16 mouse cellular contexts compared by ENCODE assay signal in genomic region chr11:79096673-79097072, GRCm38 (mm10). TPM values are rescaled to one million over a fixed set of nuclear protein-coding genes. Genes with fewer than 3 reads are reported as not detected.
A peak's percentile ranks its signal among the peaks of the same experiment; 100 is the strongest.
DNase-seq lines count a peak whose midpoint lies in the region; ATAC-seq lines count a peak whose summit lies in the region.
"Had no signal": no experiment of that assay in that cellular context is flagged by ENCODE, and none has a peak within 500 bp of the region (broad histone marks: within the 10 kb centered on the region; RNA-seq: fewer than 3 reads in every experiment).

No protein-coding gene starts in this region.

- no peak overlapping the region for H3K9ac ChIP-seq in forebrain, embryonic 11.5 days (ENCODE audit: low read length)
- H3K9ac ChIP-seq in hindbrain, embryonic 12.5 days, result no peak overlapping the region
- no peak overlapping the region for H3K9ac ChIP-seq in hindbrain, embryonic 16.5 days (ENCODE audit: low read depth, low read length)
- H3K9ac ChIP-seq in midbrain, embryonic 11.5 days (ENCODE audit: low read length), result no peak overlapping the region
- H3K9ac ChIP-seq: liver, embryonic 12.5 days had no signal

- no peaks in the 10 kb centered on the region for H3K27me3 ChIP-seq in forebrain, embryonic 10.5 days (ENCODE audit: poor library complexity, severe bottlenecking)
- no peaks in the 10 kb centered on the region for H3K27me3 ChIP-seq in forebrain, embryonic 11.5 days (ENCODE audit: control insufficient read depth, insufficient read depth, low read length)
- no peaks in the 10 kb centered on the region for H3K27me3 ChIP-seq in hindbrain, embryonic 12.5 days
- no peaks in the 10 kb centered on the region for H3K27me3 ChIP-seq in hindbrain, embryonic 16.5 days (replicated peaks; ENCODE audit: control insufficient read depth, insufficient read depth, low read length)
- H3K27me3 ChIP-seq in midbrain, embryonic 10.5 days (ENCODE audit: low read depth, poor library complexity, severe bottlenecking), result no peaks in the 10 kb centered on the region
- H3K27me3 ChIP-seq in midbrain, embryonic 11.5 days (ENCODE audit: control insufficient read depth, insufficient read depth, low read length), result no peaks in the 10 kb centered on the region
- H3K27me3 ChIP-seq: CH12.LX; liver, embryonic 12.5 days; megakaryocyte, embryonic 14.5 days had no signal

- H3K9me3 ChIP-seq in forebrain, embryonic 10.5 days, result no peaks in the 10 kb centered on the region
- no peaks in the 10 kb centered on the region for H3K9me3 ChIP-seq in forebrain, embryonic 11.5 days (ENCODE audit: control insufficient read depth, low read length)
- H3K9me3 ChIP-seq in hindbrain, embryonic 12.5 days (replicated peaks), result no peaks in the 10 kb centered on the region
- H3K9me3 ChIP-seq in hindbrain, embryonic 16.5 days (ENCODE audit: control insufficient read depth, low read length), result no peaks in the 10 kb centered on the region
- H3K9me3 ChIP-seq in midbrain, embryonic 10.5 days (replicated peaks), result no peaks in the 10 kb centered on the region
- H3K9me3 ChIP-seq in midbrain, embryonic 11.5 days (ENCODE audit: control insufficient read depth, low read length), result no peaks in the 10 kb centered on the region
- H3K9me3 ChIP-seq: limb, embryonic 10.5 days; liver, embryonic 12.5 days; megakaryocyte, embryonic 14.5 days had no signal

- H3K36me3 ChIP-seq in forebrain, embryonic 10.5 days (replicated peaks), result no peaks in the 10 kb centered on the region
- H3K36me3 ChIP-seq in forebrain, embryonic 11.5 days (ENCODE audit: control insufficient read depth, insufficient read depth, low read length), result no peaks in the 10 kb centered on the region
- no peaks in the 10 kb centered on the region for H3K36me3 ChIP-seq in hindbrain, embryonic 12.5 days
- H3K36me3 ChIP-seq in hindbrain, embryonic 16.5 days (ENCODE audit: control insufficient read depth, insufficient read depth, low read length), result no peaks in the 10 kb centered on the region
- H3K36me3 ChIP-seq in midbrain, embryonic 10.5 days, result no peaks in the 10 kb centered on the region
- no peaks in the 10 kb centered on the region for H3K36me3 ChIP-seq in midbrain, embryonic 11.5 days (ENCODE audit: control insufficient read depth, insufficient read depth, low read length)
- H3K36me3 ChIP-seq: limb, embryonic 10.5 days had no signal

- H3K4me1 ChIP-seq in forebrain, embryonic 10.5 days, result peaks cover 90% of the 10 kb centered on the region
- peaks cover 14% of the 10 kb centered on the region for H3K4me1 ChIP-seq in forebrain, embryonic 11.5 days (replicated peaks; ENCODE audit: control insufficient read depth, insufficient read depth, low read length)
- H3K4me1 ChIP-seq in hindbrain, embryonic 12.5 days, result peaks cover 51% of the 10 kb centered on the region
- H3K4me1 ChIP-seq in hindbrain, embryonic 16.5 days (ENCODE audit: control insufficient read depth, insufficient read depth, low read depth, low read length), result peaks cover 23% of the 10 kb centered on the region
- H3K4me1 ChIP-seq in midbrain, embryonic 10.5 days, result peaks cover 68% of the 10 kb centered on the region
- peaks cover 18% of the 10 kb centered on the region for H3K4me1 ChIP-seq in midbrain, embryonic 11.5 days (ENCODE audit: control insufficient read depth, insufficient read depth, low read length)

- H3K27ac ChIP-seq in forebrain, embryonic 10.5 days, result peak overlapping the region; percentile 90
- no peak overlapping the region for H3K27ac ChIP-seq in forebrain, embryonic 11.5 days (ENCODE audit: low read depth, low read length)
- 0 out of 2 replicates have a peak overlapping the region, but pooled peaks have one; percentile 85 for H3K27ac ChIP-seq in hindbrain, embryonic 12.5 days
- H3K27ac ChIP-seq in hindbrain, embryonic 16.5 days (ENCODE audit: low read depth, low read length), result no peak overlapping the region
- H3K27ac ChIP-seq in midbrain, embryonic 10.5 days (replicated peaks), result peak overlapping the region; percentile 88
- H3K27ac ChIP-seq in midbrain, embryonic 11.5 days (ENCODE audit: low read depth, low read length), result no peak overlapping the region
- H3K27ac ChIP-seq: liver, embryonic 12.5 days had no signal

- no peak for ATAC-seq in forebrain, embryonic 11.5 days (replicated peaks; ENCODE audit: low FRiP score)
- ATAC-seq in hindbrain, embryonic 12.5 days (ENCODE audit: low FRiP score), result no peak
- no peak for ATAC-seq in hindbrain, embryonic 16.5 days
- no peak for ATAC-seq in midbrain, embryonic 11.5 days (ENCODE audit: low FRiP score)
- ATAC-seq in inflammation-experienced regulatory T-cells, adult 6 months, result no peak
- ATAC-seq: liver, embryonic 12.5 days had no signal

- 79% methylated on average over 5 of the region's 5 CpGs for WGBS in forebrain, embryonic 10.5 days
- 85% methylated on average over 5 of the region's 5 CpGs for WGBS in forebrain, embryonic 11.5 days
- 80% methylated on average over 5 of the region's 5 CpGs for WGBS in hindbrain, embryonic 12.5 days
- 80% methylated on average over 5 of the region's 5 CpGs for WGBS in hindbrain, embryonic 16.5 days
- WGBS in midbrain, embryonic 10.5 days, result 90% methylated on average over 5 of the region's 5 CpGs
- 84% methylated on average over 5 of the region's 5 CpGs for WGBS in midbrain, embryonic 11.5 days

- no peak for DNase-seq in forebrain, embryonic 10.5 days (ENCODE audit: extremely low spot score, low spot score)
- DNase-seq in forebrain, embryonic 11.5 days (ENCODE audit: low spot score), result no peak
- DNase-seq in midbrain, embryonic 10.5 days (ENCODE audit: low spot score), result no peak
- DNase-seq in midbrain, embryonic 11.5 days (ENCODE audit: low spot score, missing footprints), result no peak
- no peak for DNase-seq in frontal cortex, postnatal 10 days (ENCODE audit: low spot score in 2 of 2)
- DNase-seq: cerebellum, postnatal 25 days; kidney, adult 18-20 months; kidney, postnatal 25 days; right cerebral cortex, postnatal 4 days had no signal

- no peak overlapping the region for H3K4me2 ChIP-seq in forebrain, embryonic 11.5 days (ENCODE audit: low read depth, low read length, severe bottlenecking)
- no peak overlapping the region for H3K4me2 ChIP-seq in hindbrain, embryonic 12.5 days (replicated peaks)
- H3K4me2 ChIP-seq in hindbrain, embryonic 16.5 days (ENCODE audit: low read length), result no peak overlapping the region
- no peak overlapping the region for H3K4me2 ChIP-seq in midbrain, embryonic 11.5 days
- H3K4me2 ChIP-seq: liver, embryonic 12.5 days had no signal

- no peak overlapping the region for H3K4me3 ChIP-seq in forebrain, embryonic 10.5 days
- H3K4me3 ChIP-seq in forebrain, embryonic 11.5 days (ENCODE audit: low read depth, low read length), result no peak overlapping the region
- no peak overlapping the region for H3K4me3 ChIP-seq in hindbrain, embryonic 12.5 days
- H3K4me3 ChIP-seq in hindbrain, embryonic 16.5 days (ENCODE audit: low read length), result no peak overlapping the region
- no peak overlapping the region for H3K4me3 ChIP-seq in midbrain, embryonic 10.5 days
- no peak overlapping the region for H3K4me3 ChIP-seq in midbrain, embryonic 11.5 days (ENCODE audit: low read depth, low read length)
- H3K4me3 ChIP-seq: limb, embryonic 10.5 days; liver, embryonic 12.5 days; megakaryocyte, embryonic 14.5 days had no signal

RNA-seq across cellular contexts. Expression of gene Ksr1, which starts 49.5 kb away (rescaled TPM):
- polyA plus RNA-seq in forebrain, embryonic 10.5 days (2016; fragmentation: Nextera tagmentation; extraction: Ambion mirVana), result 1.9 and 2.8 TPM in 2 replicates
- 5.2 and 7.2 TPM in 2 replicates for polyA plus RNA-seq in forebrain, embryonic 11.5 days (2014; fragmentation: Nextera tagmentation; extraction: Ambion mirVana)
- polyA plus RNA-seq in hindbrain, embryonic 12.5 days (2016; fragmentation: Nextera tagmentation; extraction: Ambion mirVana), result 3.4 and 3.5 TPM in 2 replicates
- polyA plus RNA-seq in hindbrain, embryonic 16.5 days (2015; fragmentation: Nextera tagmentation; extraction: Ambion mirVana), result 4.4 and 6.1 TPM in 2 replicates
- polyA plus RNA-seq in midbrain, embryonic 10.5 days (2016; fragmentation: Nextera tagmentation; extraction: Ambion mirVana), result 1.7 and 2.5 TPM in 2 replicates
- polyA plus RNA-seq in midbrain, embryonic 11.5 days (2014; fragmentation: Nextera tagmentation; extraction: Ambion mirVana), result 2.4 and 3.3 TPM in 2 replicates
- polyA plus RNA-seq in inflammation-experienced regulatory T-cells, adult 6 months (2017; shearing (Covaris generic)), result 1 to 10 TPM; 3.6 to 4.6 (median 3.9) TPM

Comparison
In these comparisons a context has a peak if more than half of its experiments do, and no peak if none do; other contexts are left out.
1. H3K27ac ChIP-seq: peak in forebrain, embryonic 10.5 days (single experiment), hindbrain, embryonic 12.5 days (single experiment) and midbrain, embryonic 10.5 days (single experiment); none in forebrain, embryonic 11.5 days (single experiment), hindbrain, embryonic 16.5 days (single experiment) and midbrain, embryonic 11.5 days (single experiment).